Mouse (Mus musculus) hindbrain, embryonic 14.5 days (tissue): Measurements from ENCODE around the gene Zfp729a. TPM values are rescaled to one million over a fixed set of nuclear protein-coding genes. Genes with fewer than 3 reads are reported as not detected.
"Not testable (repeated sequence)": the region's sequence is repeated elsewhere in the genome, so short reads cannot be mapped to it uniquely, and the experiment has no call there.

Source experiments
- ATAC-seq: fragments of 200-750 bp; cut with Nextera tagmentation; 2 replicates; pipeline ENCODE4 v1.8.0; 2017; ENCODE audit warnings: moderate number of reproducible peaks, mild to moderate bottlenecking, moderate TSS enrichment, moderate library complexity; ENCODE audit not compliant: low FRiP score
- DNase-seq: peaks from one replicate; pipeline ENCODE4 v3.0.0-alpha.2; 2015; ENCODE audit warnings: low spot score
- H3K27ac ChIP-seq: fragments of 300-500 bp; sonication (generic); 2 replicates; pipeline ENCODE4 v1.5.1; 2014; ENCODE audit warnings: mild to moderate bottlenecking, moderate library complexity
- H3K27me3 ChIP-seq: fragments of 300-500 bp; sonication (generic); 2 replicates; pipeline ENCODE4 v1.6.1; 2014; ENCODE audit warnings: mild to moderate bottlenecking, low read length, mixed read lengths; ENCODE audit not compliant: control insufficient read depth, insufficient read depth
- H3K36me3 ChIP-seq: fragments of 300-500 bp; sonication (generic); replicated peaks from 2 replicates; pipeline ENCODE4 v1.6.1; 2014; ENCODE audit not compliant: control insufficient read depth, insufficient read depth
- H3K4me1 ChIP-seq: fragments of 300-500 bp; sonication (generic); replicated peaks from 2 replicates; pipeline ENCODE4 v1.6.1; 2014; ENCODE audit warnings: antibody characterized with exemption, low read length, mixed read lengths; ENCODE audit not compliant: control insufficient read depth, insufficient read depth
- H3K4me2 ChIP-seq: fragments of 300-500 bp; sonication (generic); replicated peaks from 2 replicates; pipeline ENCODE4 v1.6.1; 2014; ENCODE audit warnings: mild to moderate bottlenecking, moderate library complexity
- H3K4me3 ChIP-seq: fragments of 300-500 bp; sonication (generic); replicated peaks from 2 replicates; pipeline ENCODE4 v1.5.1; 2014; ENCODE audit warnings: mild to moderate bottlenecking, low read length
- H3K9ac ChIP-seq: fragments of 300-500 bp; sonication (generic); 2 replicates; pipeline ENCODE4 v1.6.1; 2014
- H3K9me3 ChIP-seq: fragments of 300-500 bp; sonication (generic); 2 replicates; pipeline ENCODE4 v1.6.1; 2016; ENCODE audit warnings: low read length; ENCODE audit not compliant: control insufficient read depth
- WGBS: fragments of 180-500 bp; shearing (Covaris S2); extraction: QIAGEN DNeasy Blood & Tissue Kit; methylation state at CpG from one replicate; pipeline ENCODE4 v1.1.7; 2014; 5-methylcytosine and 5-hydroxymethylcytosine counted together
- polyA plus RNA-seq: library from polyadenylated mRNA; unstranded; fragments of >200 nt; fragmentation: Nextera tagmentation; extraction: Ambion mirVana; gene quantifications from 2 replicates; pipeline ENCODE4 v1.2.1, GENCODE M21; 2014

Gene Zfp729a
- 3.4 and 6.1 TPM in 2 replicates for polyA plus RNA-seq

GRCm38 (mm10) chr13:67637294-67638007 is at the start of gene Zfp729a, which contains the start of gene Gm49345:
Gene Zfp729a, minus strand, starts transcription at chr13:67637791.
Gene Gm49345, minus strand, starts transcription at chr13:67637769.
- peak within 1 kb of the TSS; percentile 53; the same call in 1 of the 2 replicates for H3K27ac ChIP-seq
- peak; percentile 99 for ATAC-seq

GRCm38 (mm10) chr13:67686971-67687370 is 49.4 kb upstream of the Zfp729a start, which contains the start of gene Zfp738:
Gene Zfp738, minus strand, starts transcription at chr13:67687071.
- ATAC-seq: no peak
- H3K36me3 ChIP-seq: no peaks in the 10 kb centered on the region
- no peak for DNase-seq
- no peak within 1 kb of the TSS for H3K4me2 ChIP-seq
- H3K27ac ChIP-seq: no peak within 1 kb of the TSS
- H3K9me3 ChIP-seq: no peaks in the 10 kb centered on the region
- no peak within 1 kb of the TSS for H3K9ac ChIP-seq
- H3K4me3 ChIP-seq: no peak within 1 kb of the TSS
- WGBS: 83% methylated on average over 4 of the region's 4 CpGs
- no peaks in the 10 kb centered on the region for H3K27me3 ChIP-seq
- 0 out of 2 replicates have a peak, but pooled peaks cover 6% of the 10 kb centered on the region for H3K4me1 ChIP-seq

More at GRCm38 (mm10) chr13:67637294-67638007, at the start of gene Zfp729a, which contains the start of gene Gm49345:
- 0% methylated on average over 19 of the region's 19 CpGs for WGBS
- Histone ChIP-seq H3K4me1 (peaks cover 6% of the 10 kb centered on the region; the same call in 1 of the 2 replicates), H3K27me3 (no peaks in the 10 kb centered on the region), H3K9ac (peak within 1 kb of the TSS; percentile 60), H3K4me2 (peak within 1 kb of the TSS; percentile 52), H3K9me3 (no peaks in the 10 kb centered on the region), H3K4me3 (peak within 1 kb of the TSS; percentile 61), H3K36me3 (no peaks in the 10 kb centered on the region)
- DNase-seq: peak; percentile 90

GRCm38 (mm10) chr13:67683841-67684240 is 46.2 kb upstream of the Zfp729a start:
- not testable (repeated sequence) for H3K27me3 ChIP-seq, H3K4me1 ChIP-seq, ATAC-seq, DNase-seq, H3K36me3 ChIP-seq, H3K27ac ChIP-seq, H3K9me3 ChIP-seq
- 78% methylated on average over 2 of the region's 2 CpGs for WGBS
- peak overlapping the region; percentile 78 for H3K9ac ChIP-seq
- peak overlapping the region; percentile 53 for H3K4me3 ChIP-seq
- H3K4me2 ChIP-seq: peak overlapping the region; percentile 77

GRCm38 (mm10) chr13:67682959-67683735 is 45.6 kb upstream of the Zfp729a start:
- peak overlapping the region; percentile 78 for H3K9ac ChIP-seq
- not testable (repeated sequence) for H3K36me3 ChIP-seq, H3K27me3 ChIP-seq, H3K4me1 ChIP-seq, H3K9me3 ChIP-seq
- peak overlapping the region; percentile 77 for H3K4me2 ChIP-seq
- H3K4me3 ChIP-seq: peak overlapping the region; percentile 53
- ATAC-seq (peak; percentile 100), DNase-seq (peak; percentile 86)
- 19% methylated on average over 16 of the region's 16 CpGs for WGBS
- 0 out of 2 replicates have a peak overlapping the region, but pooled peaks have one; percentile 21 for H3K27ac ChIP-seq

GRCm38 (mm10) chr13:67674902-67675301 is 37.3 kb upstream of the Zfp729a start:
- peaks cover 20% of the 10 kb centered on the region for H3K36me3 ChIP-seq
- WGBS: 90% methylated on average over 2 of the region's 2 CpGs
- H3K27ac ChIP-seq: no peak overlapping the region

GRCm38 (mm10) chr13:67652496-67652895 is 14.9 kb upstream of the Zfp729a start:
- H3K4me1 ChIP-seq: no peaks in the 10 kb centered on the region
- no peak overlapping the region for H3K4me2 ChIP-seq
- H3K27me3 ChIP-seq: no peaks in the 10 kb centered on the region
- ATAC-seq (no peak), DNase-seq (no peak)
- H3K9me3 ChIP-seq: no peaks in the 10 kb centered on the region
- WGBS: 33% methylated on average over 3 of the region's 3 CpGs
- H3K4me3 ChIP-seq: no peak overlapping the region
- H3K9ac ChIP-seq: no peak overlapping the region
- H3K36me3 ChIP-seq: no peaks in the 10 kb centered on the region
- no peak overlapping the region for H3K27ac ChIP-seq

More at GRCm38 (mm10) chr13:67674902-67675301, 37.3 kb upstream of the Zfp729a start:
- no peak overlapping the region for H3K4me3 ChIP-seq
- H3K9me3 ChIP-seq: no peaks in the 10 kb centered on the region
- no peak for DNase-seq
- H3K4me1 ChIP-seq: no peaks in the 10 kb centered on the region
- H3K4me2 ChIP-seq: no peak overlapping the region
- ATAC-seq: no peak
- no peaks in the 10 kb centered on the region for H3K27me3 ChIP-seq
- no peak overlapping the region for H3K9ac ChIP-seq

GRCm38 (mm10) chr13:67610108-67610507 is 27.5 kb downstream of the Zfp729a start:
- Histone ChIP-seq H3K36me3 (no peaks in the 10 kb centered on the region; the same call in 1 of the 2 replicates), H3K27ac (no peak overlapping the region), H3K9me3 (no peaks in the 10 kb centered on the region), H3K4me1 (peaks cover 8% of the 10 kb centered on the region; the same call in 1 of the 2 replicates), H3K27me3 (no peaks in the 10 kb centered on the region), H3K9ac (no peak overlapping the region), H3K4me3 (peak overlapping the region; percentile 73; the same call in 1 of the 2 replicates), H3K4me2 (peak overlapping the region; percentile 59; the same call in 1 of the 2 replicates)
- WGBS: 92% methylated on average over 4 of the region's 4 CpGs
- no peak for ATAC-seq
- no peak for DNase-seq

GRCm38 (mm10) chr13:67609066-67609876 is 28.3 kb downstream of the Zfp729a start, which contains the start of gene Zfp729b:
Gene Zfp729b, minus strand, starts transcription at chr13:67609707.
- ATAC-seq: peak; percentile 98
- Histone ChIP-seq H3K4me1 (peaks cover 8% of the 10 kb centered on the region; the same call in 1 of the 2 replicates), H3K4me3 (peak within 1 kb of the TSS; percentile 73), H3K9ac (peak within 1 kb of the TSS; percentile 70), H3K36me3 (no peaks in the 10 kb centered on the region; the same call in 1 of the 2 replicates), H3K27me3 (no peaks in the 10 kb centered on the region), H3K27ac (peak within 1 kb of the TSS; percentile 68), H3K4me2 (peak within 1 kb of the TSS; percentile 59), H3K9me3 (no peaks in the 10 kb centered on the region)
- peak; percentile 93 for DNase-seq
- WGBS: 3% methylated on average over 20 of the region's 20 CpGs
